Mouse (Mus musculus) stomach, embryonic 16.5 days (tissue): ENCODE results near the gene Inpp5b. TPM values are rescaled to one million over a fixed set of nuclear protein-coding genes. Genes with fewer than 3 reads are reported as not detected.

Experiments
- ATAC-seq: fragments of 200-750 bp; cut with Nextera tagmentation; 2 replicates; pipeline ENCODE4 v1.8.0; 2017; ENCODE audit warnings: moderate number of reproducible peaks, moderate TSS enrichment; ENCODE audit not compliant: insufficient read depth, low FRiP score
- H3K27ac ChIP-seq: fragments of 300-500 bp; sonication (generic); 2 replicates; pipeline ENCODE4 v1.5.1; 2014; ENCODE audit warnings: low read length
- H3K27me3 ChIP-seq: fragments of 300-500 bp; sonication (generic); 2 replicates; pipeline ENCODE4 v1.6.1; 2014; ENCODE audit warnings: low read length, control low read depth, mixed read lengths; ENCODE audit not compliant: control insufficient read depth, insufficient read depth
- H3K36me3 ChIP-seq: fragments of 300-500 bp; sonication (generic); 2 replicates; pipeline ENCODE4 v1.6.1; 2014; ENCODE audit warnings: low read length; ENCODE audit not compliant: control insufficient read depth, insufficient read depth
- H3K4me1 ChIP-seq: fragments of 300-500 bp; sonication (generic); 2 replicates; pipeline ENCODE4 v1.6.1; 2014; ENCODE audit warnings: low read length, control low read depth, mixed read lengths; ENCODE audit not compliant: control insufficient read depth, insufficient read depth
- H3K4me2 ChIP-seq: fragments of 300-500 bp; sonication (generic); 2 replicates; pipeline ENCODE4 v1.6.1; 2014; ENCODE audit warnings: low read depth, low read length, mixed read lengths
- H3K4me3 ChIP-seq: fragments of 300-500 bp; sonication (generic); replicated peaks from 2 replicates; pipeline ENCODE4 v1.5.1; 2014; ENCODE audit warnings: mild to moderate bottlenecking, low read length
- H3K9ac ChIP-seq: fragments of 300-500 bp; sonication (generic); 2 replicates; pipeline ENCODE4 v1.6.1; 2014; ENCODE audit warnings: low read length
- H3K9me3 ChIP-seq: fragments of 300-500 bp; sonication (generic); replicated peaks from 2 replicates; pipeline ENCODE4 v1.6.1; 2016; ENCODE audit warnings: low read length, control low read depth; ENCODE audit not compliant: control insufficient read depth
- WGBS: fragments of 180-500 bp; shearing (Covaris S2); extraction: QIAGEN DNeasy Blood & Tissue Kit; methylation state at CpG from one replicate; pipeline ENCODE4 v1.1.7; 2014; 5-methylcytosine and 5-hydroxymethylcytosine counted together
- polyA plus RNA-seq: library from polyadenylated mRNA; unstranded; fragments of >200 nt; fragmentation: Nextera tagmentation; extraction: Ambion mirVana; gene quantifications from 2 replicates; pipeline ENCODE4 v1.2.1, GENCODE M21; 2015

The Inpp5b gene
- polyA plus RNA-seq, 1 experiment from 2014 or later = 33.0 TPM

DNA sequence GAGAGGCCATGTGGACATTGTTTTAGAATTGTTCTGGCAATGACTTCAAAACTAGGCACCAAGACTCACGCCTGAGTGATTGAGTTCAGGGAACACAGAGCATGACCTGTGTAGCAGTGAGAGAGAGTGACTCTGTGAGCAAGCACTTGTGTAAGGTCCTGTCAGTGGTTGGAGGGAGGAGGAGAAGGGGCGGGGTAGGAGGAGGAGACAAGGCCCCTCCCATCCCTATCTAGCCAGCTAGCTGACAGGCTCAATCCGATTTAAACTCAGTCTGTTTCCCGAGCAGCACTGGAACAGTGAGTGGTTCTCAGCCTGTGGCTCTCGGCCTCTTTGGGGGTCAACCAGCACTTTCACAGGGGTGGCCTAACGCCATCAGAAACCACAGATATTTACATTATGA is 76.2 kb downstream of the Inpp5b start:
- no peaks in the 10 kb centered on the region for H3K9me3 ChIP-seq
- peaks cover 4% of the 10 kb centered on the region; the same call in 1 of the 2 replicates for H3K4me1 ChIP-seq
- ATAC-seq = peak; percentile 93
- H3K36me3 ChIP-seq = peaks cover 9% of the 10 kb centered on the region; the same call in 1 of the 2 replicates
- no peak overlapping the region for H3K27ac ChIP-seq
- no peaks in the 10 kb centered on the region for H3K27me3 ChIP-seq
- H3K9ac ChIP-seq = no peak overlapping the region
- no peak overlapping the region for H3K4me2 ChIP-seq
- no peak overlapping the region for H3K4me3 ChIP-seq
- 16% methylated on average over 6 of the region's 6 CpGs for WGBS

DNA sequence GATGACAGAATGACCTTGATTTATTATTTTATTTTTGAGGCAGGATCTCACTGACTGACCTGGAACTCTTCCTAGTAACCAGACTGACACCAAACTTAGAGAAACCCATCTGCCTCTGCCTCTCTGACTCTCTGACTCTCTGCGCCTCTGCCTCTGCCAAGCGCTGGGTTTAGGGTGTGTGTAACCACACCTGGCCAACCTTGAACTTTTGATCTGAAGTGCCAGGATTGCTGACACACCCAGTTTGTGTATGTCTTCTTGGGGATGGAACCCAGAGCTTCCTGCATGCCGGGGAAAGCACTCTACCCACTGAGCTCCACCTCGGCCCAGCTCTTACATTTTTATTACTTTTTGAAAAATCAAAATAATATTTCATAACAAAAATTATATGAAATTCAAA is 77.2 kb downstream of the Inpp5b start:
- no peak overlapping the region for H3K4me3 ChIP-seq
- H3K27me3 ChIP-seq = no peaks in the 10 kb centered on the region
- no peaks in the 10 kb centered on the region for H3K9me3 ChIP-seq
- WGBS = 85% methylated on average over 4 of the region's 4 CpGs
- H3K36me3 ChIP-seq = peaks cover 9% of the 10 kb centered on the region; the same call in 1 of the 2 replicates
- ATAC-seq = no peak
- H3K4me2 ChIP-seq = no peak overlapping the region
- peaks cover 4% of the 10 kb centered on the region; the same call in 1 of the 2 replicates for H3K4me1 ChIP-seq
- H3K27ac ChIP-seq = no peak overlapping the region
- H3K9ac ChIP-seq = no peak overlapping the region

- Histone ChIP-seq H3K4me2 (no peak overlapping the region), H3K9me3 (no peaks in the 10 kb centered on the region), H3K36me3 (peaks cover 15% of the 10 kb centered on the region), H3K4me1 (no peaks in the 10 kb centered on the region), H3K4me3 (no peak overlapping the region), H3K27me3 (no peaks in the 10 kb centered on the region), H3K27ac (no peak overlapping the region), H3K9ac (no peak overlapping the region)
- ATAC-seq = no peak
- WGBS = 89% methylated on average over 6 of the region's 6 CpGs
Observed at GRCm38 (mm10) chr4:124824967-124825366, 83.3 kb downstream of the Inpp5b start.

DNA sequence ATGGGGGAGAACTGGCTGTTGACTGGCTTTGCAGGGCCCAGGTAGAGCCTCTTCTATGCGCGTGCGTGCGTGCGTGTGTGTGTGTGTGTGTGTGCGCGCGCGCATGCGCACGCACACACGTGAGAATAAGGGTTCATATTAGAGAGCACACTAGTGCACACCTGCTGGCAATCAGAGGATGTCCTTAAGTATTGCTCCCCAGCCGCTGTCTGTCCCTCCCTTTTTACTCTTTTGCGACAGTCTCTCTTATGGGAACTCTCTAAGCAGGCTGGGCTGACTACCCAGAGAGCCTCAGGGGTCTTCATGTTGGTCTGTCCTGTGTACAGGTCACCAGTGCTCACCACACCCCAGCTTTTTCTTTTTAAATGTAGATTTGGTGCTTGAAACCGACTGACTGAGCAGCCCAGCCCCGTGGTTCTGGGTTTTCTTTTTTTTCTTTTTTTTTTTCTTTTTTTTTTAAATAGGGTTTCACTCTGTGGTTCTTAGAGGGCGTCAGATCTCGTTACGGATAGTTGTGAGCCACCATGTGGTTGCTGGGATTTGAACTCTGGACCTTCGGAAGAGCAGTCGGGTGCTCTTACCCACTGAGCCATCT is 83.8 kb downstream of the Inpp5b start:
- Histone ChIP-seq H3K27ac (no peak overlapping the region), H3K4me2 (no peak overlapping the region), H3K9ac (no peak overlapping the region), H3K4me3 (no peak overlapping the region), H3K4me1 (no peaks in the 10 kb centered on the region), H3K36me3 (peaks cover 12% of the 10 kb centered on the region), H3K27me3 (no peaks in the 10 kb centered on the region), H3K9me3 (no peaks in the 10 kb centered on the region)
- WGBS = 96% methylated on average over 21 of the region's 21 CpGs
- no peak for ATAC-seq

GRCm38 (mm10) chr4:124829671-124830070 is 88.0 kb downstream of the Inpp5b start:
- WGBS = 70% methylated on average over 5 of the region's 5 CpGs
- H3K9me3 ChIP-seq = no peaks in the 10 kb centered on the region
- H3K4me3 ChIP-seq = no peak overlapping the region
- no peak for ATAC-seq
- H3K9ac ChIP-seq = no peak overlapping the region
- H3K27me3 ChIP-seq = no peaks in the 10 kb centered on the region
- peak overlapping the region; percentile 19; the same call in 1 of the 2 replicates for H3K27ac ChIP-seq
- H3K36me3 ChIP-seq = peaks cover 13% of the 10 kb centered on the region; the same call in 1 of the 2 replicates
- no peak overlapping the region for H3K4me2 ChIP-seq
- H3K4me1 ChIP-seq = no peaks in the 10 kb centered on the region

GRCm38 (mm10) chr4:124832796-124833195 is 91.1 kb downstream of the Inpp5b start:
- 92% methylated on average over 10 of the region's 10 CpGs for WGBS
- 0 out of 2 replicates have a peak, but pooled peaks cover 10% of the 10 kb centered on the region for H3K36me3 ChIP-seq

DNA sequence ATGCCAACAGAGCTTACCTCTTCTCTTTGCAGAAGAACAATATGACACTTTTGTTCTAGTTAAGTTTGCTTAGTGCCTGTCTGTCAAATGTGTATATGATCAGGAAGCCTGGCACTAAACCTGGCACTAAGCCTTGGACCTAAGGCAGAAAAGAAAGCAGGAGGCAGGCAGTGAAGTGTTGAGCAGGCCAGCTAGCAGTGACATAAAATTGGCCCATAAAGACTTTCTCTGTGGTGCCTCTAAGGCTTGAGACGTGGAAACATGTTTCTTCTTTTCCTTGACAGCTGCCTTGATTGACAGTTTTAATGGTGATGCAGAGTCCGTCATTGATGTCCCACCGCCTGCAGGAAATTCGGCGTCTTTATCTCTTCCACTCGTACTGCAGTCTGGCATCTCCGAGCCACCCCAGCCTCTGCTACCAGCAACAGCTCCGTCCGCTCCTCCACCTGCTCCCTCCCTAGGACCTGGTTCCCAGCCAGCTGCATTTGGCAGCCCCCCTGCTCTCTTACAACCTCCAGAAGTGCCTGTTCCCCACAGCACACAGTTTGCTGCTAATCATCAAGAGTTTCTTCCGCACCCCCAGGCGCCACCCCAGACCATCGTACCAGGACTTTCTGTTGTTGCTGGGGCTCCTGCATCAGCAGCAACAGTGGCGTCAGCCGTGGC is 96.5 kb downstream of the Inpp5b start:
- no peak overlapping the region for H3K4me2 ChIP-seq
- H3K9ac ChIP-seq = no peak overlapping the region
- no peaks in the 10 kb centered on the region for H3K4me1 ChIP-seq
- H3K9me3 ChIP-seq = no peaks in the 10 kb centered on the region
- H3K4me3 ChIP-seq = no peak overlapping the region
- 89% methylated on average over 14 of the region's 14 CpGs for WGBS
- no peak for ATAC-seq
- no peaks in the 10 kb centered on the region for H3K27me3 ChIP-seq
- no peak overlapping the region for H3K27ac ChIP-seq
- peaks cover 16% of the 10 kb centered on the region; the same call in 1 of the 2 replicates for H3K36me3 ChIP-seq

More at GRCm38 (mm10) chr4:124832796-124833195, 91.1 kb downstream of the Inpp5b start:
- no peaks in the 10 kb centered on the region for H3K9me3 ChIP-seq
- H3K27ac ChIP-seq = no peak overlapping the region
- H3K4me1 ChIP-seq = no peaks in the 10 kb centered on the region
- no peak overlapping the region for H3K4me2 ChIP-seq
- H3K9ac ChIP-seq = no peak overlapping the region
- no peak for ATAC-seq
- no peak overlapping the region for H3K4me3 ChIP-seq
- no peaks in the 10 kb centered on the region for H3K27me3 ChIP-seq

GRCm38 (mm10) chr4:124840998-124841397 is 99.3 kb downstream of the Inpp5b start:
- Histone ChIP-seq H3K9ac (no peak overlapping the region), H3K27ac (no peak overlapping the region), H3K4me1 (no peaks in the 10 kb centered on the region), H3K27me3 (no peaks in the 10 kb centered on the region), H3K4me2 (no peak overlapping the region), H3K36me3 (peaks cover 16% of the 10 kb centered on the region; the same call in 1 of the 2 replicates), H3K4me3 (no peak overlapping the region), H3K9me3 (no peaks in the 10 kb centered on the region)
- 94% methylated on average over 1 of the region's 1 CpGs for WGBS
- ATAC-seq = no peak

DNA sequence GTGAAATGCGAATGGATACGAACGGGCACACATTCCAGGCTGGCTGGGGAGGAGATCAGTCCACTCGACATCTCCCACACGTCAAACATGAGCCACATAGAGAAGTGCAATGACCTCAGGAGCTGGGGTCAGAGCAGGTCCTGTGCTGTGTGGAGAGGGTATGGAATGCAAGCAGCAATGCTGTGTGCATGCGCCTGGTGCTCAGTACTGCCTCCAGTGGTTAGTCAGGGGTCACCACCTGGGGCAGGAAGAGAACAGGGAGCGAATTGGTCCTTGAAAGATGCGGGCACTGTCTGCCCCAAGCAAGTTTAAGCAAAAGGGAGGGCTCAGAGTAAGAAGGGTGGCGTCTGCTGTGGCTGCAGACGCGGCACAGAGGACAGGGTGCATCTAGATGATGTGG is 101.8 kb downstream of the Inpp5b start:
- ATAC-seq = peak; percentile 31; the same call in 1 of the 2 replicates
- Histone ChIP-seq H3K9me3 (no peaks in the 10 kb centered on the region), H3K36me3 (peaks cover 8% of the 10 kb centered on the region; the same call in 1 of the 2 replicates), H3K4me3 (no peak overlapping the region), H3K27ac (no peak overlapping the region), H3K9ac (no peak overlapping the region), H3K27me3 (no peaks in the 10 kb centered on the region), H3K4me2 (no peak overlapping the region), H3K4me1 (peaks cover 4% of the 10 kb centered on the region; the same call in 1 of the 2 replicates)
- 57% methylated on average over 11 of the region's 11 CpGs for WGBS
